Mouse (Mus musculus): ENCODE measurements at regions not wholly inside any gene's neighbourhood (a gene's known extent, or its start where the extent isn't known, plus 50 kb on each side); places are given as distances from the start of the nearest gene placed in this dataset.

DNA sequence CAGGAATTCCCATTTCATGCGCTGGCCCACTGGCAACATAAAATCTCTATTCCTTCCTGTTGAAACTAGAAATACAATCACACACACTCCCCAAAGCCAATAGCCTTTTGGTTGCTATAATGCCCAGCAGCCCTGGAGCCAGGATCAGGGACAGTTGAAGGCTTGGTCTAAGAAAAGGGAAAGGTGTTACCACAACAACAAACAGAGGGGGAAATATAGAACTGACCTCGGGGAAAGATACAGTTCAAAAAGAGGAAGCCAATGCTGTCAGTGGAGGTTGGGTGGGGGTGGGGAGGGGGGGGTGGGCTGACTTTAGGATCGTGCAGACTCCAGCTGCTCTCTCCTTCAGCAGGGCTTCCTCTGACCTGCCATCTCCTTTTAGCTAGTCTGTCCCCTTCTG is 391.1 kb upstream of the Hnrnpa3 start:
- no peak overlapping the region for H3K9ac ChIP-seq

DNA sequence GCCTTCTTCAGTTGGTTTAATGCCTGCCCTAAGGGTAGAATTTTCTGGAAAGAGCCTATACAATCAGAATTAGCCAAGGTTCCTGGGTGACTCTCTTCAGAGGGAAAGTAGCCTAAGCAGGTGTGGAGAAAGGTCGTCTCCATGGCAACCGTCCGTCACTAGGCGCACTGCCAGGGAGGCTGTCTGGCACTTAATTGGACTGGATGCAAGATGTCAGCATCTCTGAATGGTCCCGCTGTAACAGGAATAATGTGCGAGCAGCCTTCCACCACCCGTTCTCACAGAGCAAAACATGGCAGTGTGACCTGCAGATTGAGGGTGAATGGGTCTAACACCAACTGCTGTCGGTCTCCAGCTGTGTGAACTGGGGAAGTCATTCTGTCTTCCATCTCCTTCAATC is 389.6 kb upstream of the Hnrnpa3 start:
- H3K4me2 ChIP-seq (replicated peaks): no peak overlapping the region
- H3K27me3 ChIP-seq: no peaks in the 10 kb centered on the region
- peaks cover 17% of the 10 kb centered on the region; the same call in 1 of the 2 replicates for H3K4me1 ChIP-seq
- H3K9ac ChIP-seq: no peak overlapping the region
- H3K4me3 ChIP-seq: no peak overlapping the region
- H3K27ac ChIP-seq: peak overlapping the region; percentile 37
- WGBS: 41% methylated on average over 8 of the region's 8 CpGs
- no peaks in the 10 kb centered on the region for H3K9me3 ChIP-seq (replicated peaks)
- ATAC-seq (ENCODE audit: low FRiP score): peak; percentile 73
- H3K36me3 ChIP-seq: no peaks in the 10 kb centered on the region

More for the DNA sequence above, 391.1 kb upstream of the Hnrnpa3 start:
- Histone ChIP-seq H3K9me3 (replicated peaks) (no peaks in the 10 kb centered on the region), H3K36me3 (no peaks in the 10 kb centered on the region), H3K27ac (no peak overlapping the region), H3K4me3 (no peak overlapping the region), H3K4me2 (replicated peaks) (no peak overlapping the region), H3K4me1 (peaks cover 17% of the 10 kb centered on the region; the same call in 1 of the 2 replicates), H3K27me3 (no peaks in the 10 kb centered on the region)
- no peak for ATAC-seq (ENCODE audit: low FRiP score)
- WGBS: 73% methylated on average over 3 of the region's 3 CpGs

DNA sequence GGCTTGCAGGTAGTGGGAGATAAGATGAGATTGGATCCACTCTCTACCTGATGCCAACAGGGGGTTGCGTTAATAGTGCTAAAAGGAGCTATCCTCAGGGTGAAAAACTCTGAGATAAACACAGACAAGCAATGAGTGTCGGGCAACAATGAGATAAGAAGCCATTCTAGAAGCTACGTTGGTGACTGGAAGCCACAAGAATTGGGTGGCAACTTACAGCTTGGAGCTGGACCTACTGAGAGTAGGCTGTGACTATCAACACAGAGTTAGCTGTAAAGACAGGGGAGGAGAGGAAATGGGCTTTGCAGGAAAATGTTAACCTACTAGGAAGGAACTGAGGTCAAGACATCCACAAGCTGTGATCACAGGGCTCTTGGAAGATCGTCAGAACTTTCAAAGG is 388.9 kb upstream of the Hnrnpa3 start:
- Histone ChIP-seq H3K27me3 (no peaks in the 10 kb centered on the region), H3K9ac (no peak overlapping the region), H3K9me3 (replicated peaks) (no peaks in the 10 kb centered on the region), H3K4me1 (peaks cover 15% of the 10 kb centered on the region; the same call in 1 of the 2 replicates), H3K36me3 (no peaks in the 10 kb centered on the region), H3K27ac (peak overlapping the region; percentile 37; the same call in 1 of the 2 replicates), H3K4me3 (no peak overlapping the region), H3K4me2 (replicated peaks) (no peak overlapping the region)
- no peak for ATAC-seq (ENCODE audit: low FRiP score)
- 73% methylated on average over 4 of the region's 4 CpGs for WGBS

DNA sequence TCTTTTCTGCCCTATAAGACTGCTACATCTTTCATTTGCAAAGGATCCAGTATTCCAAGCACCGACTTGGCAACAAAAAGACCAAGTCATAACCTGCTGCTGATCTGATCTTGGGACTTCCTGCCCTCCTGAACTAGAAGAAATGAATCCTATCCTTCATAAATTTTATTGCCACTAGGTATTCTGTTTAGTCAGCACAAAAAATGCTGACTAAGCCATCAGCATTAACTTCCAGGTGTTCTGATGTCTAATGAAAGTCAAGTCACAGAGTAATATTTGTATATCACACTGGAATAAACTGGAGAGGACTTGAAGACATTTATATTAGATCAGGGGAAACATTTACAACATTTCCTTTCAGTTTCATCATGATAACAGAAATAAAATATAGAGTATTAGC is 371.2 kb upstream of the Hnrnpa3 start:
- H3K4me2 ChIP-seq (replicated peaks): no peak overlapping the region
- no peak for ATAC-seq (ENCODE audit: low FRiP score)
- no peaks in the 10 kb centered on the region for H3K4me1 ChIP-seq
- no peak overlapping the region for H3K27ac ChIP-seq
- H3K36me3 ChIP-seq: no peaks in the 10 kb centered on the region
- WGBS: 88% methylated on average over 1 of the region's 1 CpGs
- H3K9ac ChIP-seq: no peak overlapping the region
- H3K27me3 ChIP-seq: no peaks in the 10 kb centered on the region
- H3K4me3 ChIP-seq: no peak overlapping the region
- no peaks in the 10 kb centered on the region for H3K9me3 ChIP-seq (replicated peaks)

DNA sequence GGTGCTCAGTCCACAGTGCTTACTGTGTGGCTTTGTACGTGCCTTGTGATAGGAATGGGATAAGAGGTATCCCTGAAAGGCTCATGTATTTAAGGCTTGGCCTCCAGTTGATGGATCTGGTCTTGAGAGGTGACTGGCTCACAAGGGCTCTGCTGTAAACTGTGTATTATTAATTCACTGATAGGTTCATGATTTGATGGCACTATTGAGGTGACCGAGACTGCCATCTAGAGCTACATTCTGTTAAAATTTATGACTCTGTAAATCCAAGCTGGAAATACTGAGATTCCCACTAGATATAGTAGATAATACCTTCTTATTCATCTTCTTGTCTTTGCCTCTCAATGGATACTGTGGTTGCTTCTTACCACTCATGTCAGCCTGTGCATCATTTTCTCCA is 367.4 kb upstream of the Hnrnpa3 start:
- no peak for ATAC-seq (ENCODE audit: low FRiP score)
- no peaks in the 10 kb centered on the region for H3K27me3 ChIP-seq
- 90% methylated on average over 2 of the region's 2 CpGs for WGBS
- no peak overlapping the region for H3K4me3 ChIP-seq
- H3K4me1 ChIP-seq: no peaks in the 10 kb centered on the region
- no peaks in the 10 kb centered on the region for H3K36me3 ChIP-seq
- no peak overlapping the region for H3K4me2 ChIP-seq (replicated peaks)
- H3K27ac ChIP-seq: no peak overlapping the region
- H3K9me3 ChIP-seq (replicated peaks): no peaks in the 10 kb centered on the region
- H3K9ac ChIP-seq: no peak overlapping the region

DNA sequence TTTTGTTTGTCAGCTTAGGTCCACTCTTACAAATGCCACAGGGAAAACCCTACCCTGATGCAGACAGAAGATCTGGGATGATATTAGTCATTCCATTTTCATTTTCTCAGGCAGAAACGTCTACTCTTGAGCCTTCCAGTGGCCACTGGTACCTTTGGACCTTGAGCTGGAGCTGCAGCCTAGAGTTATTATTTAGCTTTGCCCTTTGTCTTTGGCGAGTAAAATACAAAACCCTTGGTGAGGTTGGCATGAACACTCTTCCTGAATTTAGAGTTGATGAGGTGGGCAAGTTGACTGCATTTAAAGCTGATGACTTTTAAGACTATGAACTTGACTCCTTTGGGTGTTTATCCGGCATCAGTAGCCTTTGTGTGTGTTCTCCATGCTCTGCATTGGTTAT is 352.2 kb upstream of the Hnrnpa3 start:
- Histone ChIP-seq H3K9me3 (replicated peaks) (no peaks in the 10 kb centered on the region), H3K27ac (no peak overlapping the region), H3K36me3 (no peaks in the 10 kb centered on the region), H3K4me1 (no peaks in the 10 kb centered on the region), H3K4me3 (no peak overlapping the region), H3K4me2 (replicated peaks) (no peak overlapping the region), H3K27me3 (no peaks in the 10 kb centered on the region), H3K9ac (no peak overlapping the region)
- no peak for ATAC-seq (ENCODE audit: low FRiP score)
- WGBS: 81% methylated on average over 3 of the region's 3 CpGs

DNA sequence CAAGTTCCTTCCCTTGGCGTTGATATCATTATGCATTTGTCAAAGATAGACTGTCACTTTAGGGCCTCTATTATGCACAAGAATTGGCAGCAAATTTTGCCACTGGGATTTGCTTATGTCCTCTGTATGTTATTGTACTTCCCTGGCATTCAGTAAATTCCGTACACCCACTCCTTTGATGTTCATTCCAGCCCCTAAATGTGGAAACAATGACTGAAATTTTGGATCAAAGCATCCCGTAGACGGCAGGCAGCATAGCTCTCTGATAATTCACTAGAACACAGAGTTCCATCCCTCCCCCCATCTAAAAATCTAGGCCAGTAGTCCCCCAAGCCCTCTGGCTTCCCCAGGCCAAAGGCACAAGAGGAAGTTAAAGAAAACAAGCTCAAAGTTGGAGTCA is 347.9 kb upstream of the Hnrnpa3 start:
- Histone ChIP-seq H3K27me3 (no peaks in the 10 kb centered on the region), H3K4me1 (no peaks in the 10 kb centered on the region), H3K9me3 (replicated peaks) (no peaks in the 10 kb centered on the region), H3K4me2 (replicated peaks) (no peak overlapping the region), H3K4me3 (no peak overlapping the region), H3K9ac (no peak overlapping the region), H3K36me3 (no peaks in the 10 kb centered on the region), H3K27ac (no peak overlapping the region)
- ATAC-seq (ENCODE audit: low FRiP score): no peak
- 46% methylated on average over 4 of the region's 4 CpGs for whole genome bisulfite sequencing

DNA sequence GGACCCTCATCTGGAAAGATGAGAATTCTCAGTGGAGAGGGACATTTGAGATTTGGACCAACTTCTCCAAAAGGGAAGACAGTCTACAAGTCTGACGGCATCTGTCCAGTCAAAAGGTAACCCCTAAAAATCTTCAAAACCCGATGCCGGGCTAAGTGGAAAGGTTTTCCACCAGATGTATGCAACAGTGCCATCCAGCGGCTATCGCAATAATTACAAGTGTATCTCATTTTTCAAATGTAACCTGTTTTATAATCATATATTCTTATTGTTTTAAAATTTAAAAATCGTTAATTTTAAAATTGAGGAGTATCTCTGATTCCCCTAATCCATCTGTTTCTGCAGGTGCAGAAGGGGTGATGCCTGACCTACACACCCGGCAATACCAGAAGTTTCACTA is 346.8 kb upstream of the Hnrnpa3 start:
- Histone ChIP-seq H3K36me3 (no peaks in the 10 kb centered on the region), H3K4me3 (no peak overlapping the region), H3K27ac (no peak overlapping the region), H3K27me3 (no peaks in the 10 kb centered on the region), H3K4me2 (replicated peaks) (no peak overlapping the region), H3K9me3 (replicated peaks) (no peaks in the 10 kb centered on the region), H3K9ac (no peak overlapping the region), H3K4me1 (no peaks in the 10 kb centered on the region)
- WGBS: 19% methylated on average over 7 of the region's 7 CpGs
- no peak for ATAC-seq (ENCODE audit: low FRiP score)

DNA sequence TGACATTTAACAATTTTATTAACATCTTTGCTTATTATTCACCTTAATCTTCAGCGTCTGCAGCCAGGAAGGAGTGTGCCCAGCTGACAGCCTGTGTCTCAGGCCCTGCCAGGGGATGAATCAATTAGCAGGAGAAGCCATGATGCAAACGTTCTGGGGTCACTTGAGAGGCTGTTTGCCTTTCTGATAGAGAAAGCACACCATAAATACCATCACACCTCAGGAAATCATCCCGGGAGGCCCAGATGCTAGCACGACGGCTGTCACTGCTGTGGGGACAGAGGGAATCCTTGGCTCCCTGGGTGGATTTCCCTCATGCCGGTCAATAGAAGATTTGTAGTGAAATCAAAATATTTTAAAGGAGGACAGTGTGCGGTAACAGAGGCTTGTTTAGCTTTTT is 343.7 kb upstream of the Hnrnpa3 start:
- WGBS: 41% methylated on average over 7 of the region's 7 CpGs
- no peak overlapping the region for H3K27ac ChIP-seq

DNA sequence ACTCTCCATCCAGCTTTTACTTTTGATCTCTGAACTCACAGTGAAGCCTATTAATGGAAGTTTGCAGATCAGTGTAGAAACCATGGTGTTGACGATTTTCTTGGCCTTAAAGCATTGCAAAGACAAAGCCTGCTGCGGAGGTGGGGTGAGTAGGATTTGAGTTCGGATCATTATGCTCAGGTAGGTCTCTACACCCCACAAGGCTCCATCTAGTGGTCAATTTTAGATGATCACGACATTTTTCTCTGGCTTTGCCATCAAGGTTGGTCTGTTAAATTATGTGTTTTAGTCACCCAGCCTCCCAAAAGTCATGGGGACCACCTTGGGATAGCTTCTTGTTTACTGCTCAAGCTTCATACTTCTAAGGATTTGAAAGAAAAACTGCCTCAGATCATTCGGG is 340.9 kb upstream of the Hnrnpa3 start:
- no peak overlapping the region for H3K27ac ChIP-seq
- no peaks in the 10 kb centered on the region for H3K9me3 ChIP-seq (replicated peaks)
- ATAC-seq (ENCODE audit: low FRiP score): no peak
- 57% methylated on average over 5 of the region's 5 CpGs for WGBS
- H3K4me3 ChIP-seq: no peak overlapping the region
- H3K4me1 ChIP-seq: no peaks in the 10 kb centered on the region
- H3K27me3 ChIP-seq: no peaks in the 10 kb centered on the region
- H3K4me2 ChIP-seq (replicated peaks): no peak overlapping the region
- H3K9ac ChIP-seq: no peak overlapping the region
- H3K36me3 ChIP-seq: no peaks in the 10 kb centered on the region

More for the DNA sequence above, 343.7 kb upstream of the Hnrnpa3 start:
- Histone ChIP-seq H3K4me1 (no peaks in the 10 kb centered on the region), H3K4me3 (no peak overlapping the region), H3K27me3 (no peaks in the 10 kb centered on the region), H3K9ac (no peak overlapping the region), H3K4me2 (replicated peaks) (no peak overlapping the region), H3K9me3 (replicated peaks) (no peaks in the 10 kb centered on the region), H3K36me3 (no peaks in the 10 kb centered on the region)
- ATAC-seq (ENCODE audit: low FRiP score): no peak

DNA sequence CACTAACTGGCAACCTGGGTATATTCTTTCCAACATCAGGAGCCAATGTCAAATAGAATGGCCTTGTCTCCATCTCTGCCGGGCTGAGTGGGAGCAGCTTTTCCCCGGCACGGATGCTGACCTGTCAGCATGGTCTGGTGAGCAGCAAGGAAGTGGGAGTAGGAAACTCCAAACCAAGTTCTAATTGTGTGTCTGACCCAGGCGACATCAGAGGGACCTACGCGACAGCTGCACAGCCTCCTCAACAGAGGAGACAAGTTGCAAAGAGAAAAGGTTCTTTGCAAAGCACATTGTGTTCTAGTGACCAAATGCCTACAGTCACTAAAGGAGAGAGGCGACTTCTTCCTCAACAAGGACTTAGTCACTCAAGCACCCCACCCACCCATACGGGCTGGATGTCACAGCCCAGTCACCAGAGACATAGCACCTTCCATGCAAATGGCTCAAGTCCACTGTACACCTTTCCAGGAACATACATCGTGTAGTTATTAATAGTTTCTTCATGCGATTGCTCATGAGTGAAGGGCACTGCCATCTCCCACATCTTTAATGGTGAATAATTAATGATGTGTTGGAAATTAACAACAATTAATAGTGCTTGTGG is 334.8 kb upstream of the Hnrnpa3 start:
- Histone ChIP-seq H3K27ac (no peak overlapping the region), H3K9me3 (replicated peaks) (no peaks in the 10 kb centered on the region), H3K4me2 (replicated peaks) (no peak overlapping the region), H3K4me1 (no peaks in the 10 kb centered on the region), H3K9ac (no peak overlapping the region), H3K4me3 (no peak overlapping the region), H3K27me3 (no peaks in the 10 kb centered on the region), H3K36me3 (no peaks in the 10 kb centered on the region)
- no peak for ATAC-seq (ENCODE audit: low FRiP score)
- 81% methylated on average over 10 of the region's 10 CpGs for WGBS

DNA sequence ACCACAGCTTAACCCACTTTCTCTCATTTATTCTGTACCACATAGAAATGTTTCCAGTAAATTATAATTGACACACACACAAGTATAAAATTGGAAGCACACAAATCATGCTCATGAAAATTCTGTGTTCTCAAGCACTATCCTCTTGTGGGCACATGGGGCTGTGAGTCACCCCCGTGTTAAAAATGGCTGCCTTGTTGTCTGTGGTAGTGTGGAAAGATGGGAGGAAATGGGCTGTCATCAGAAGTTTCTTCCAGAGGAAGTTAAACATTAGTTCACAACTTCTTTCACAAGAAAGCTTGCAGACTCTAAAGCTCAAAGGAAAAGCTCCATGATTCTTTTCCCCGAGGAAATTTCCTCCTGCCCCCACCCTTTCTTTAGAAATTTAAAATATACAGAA is 329.5 kb upstream of the Hnrnpa3 start:
- Histone ChIP-seq H3K4me2 (replicated peaks) (no peak overlapping the region), H3K36me3 (no peaks in the 10 kb centered on the region), H3K4me3 (no peak overlapping the region), H3K27me3 (no peaks in the 10 kb centered on the region), H3K9me3 (replicated peaks) (no peaks in the 10 kb centered on the region), H3K4me1 (no peaks in the 10 kb centered on the region), H3K9ac (no peak overlapping the region), H3K27ac (no peak overlapping the region)
- WGBS: 85% methylated on average over 2 of the region's 2 CpGs
- ATAC-seq (ENCODE audit: low FRiP score): no peak

DNA sequence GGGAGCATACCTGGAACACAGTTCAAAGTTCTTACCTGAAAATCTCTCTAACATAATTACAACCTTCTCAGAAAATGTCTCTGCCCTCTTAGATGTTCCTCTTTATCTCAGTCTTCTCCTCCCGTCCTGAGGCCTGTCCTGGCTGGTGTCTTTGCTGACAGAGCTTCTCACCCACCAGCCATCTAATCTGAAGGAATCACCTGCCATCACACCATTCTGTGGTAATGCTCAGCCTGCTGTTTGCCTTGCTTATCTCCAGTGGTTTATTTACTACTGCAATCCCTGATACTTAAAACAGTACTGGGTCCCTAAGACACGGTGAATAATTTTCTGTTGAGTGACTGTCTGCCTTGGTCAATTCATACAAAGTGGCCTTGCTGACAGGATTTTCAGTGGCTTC is 317.8 kb upstream of the Hnrnpa3 start:
- H3K27me3 ChIP-seq: no peaks in the 10 kb centered on the region
- H3K4me2 ChIP-seq (replicated peaks): no peak overlapping the region
- H3K36me3 ChIP-seq: no peaks in the 10 kb centered on the region
- no peaks in the 10 kb centered on the region for H3K9me3 ChIP-seq (replicated peaks)
- no peak overlapping the region for H3K4me3 ChIP-seq
- no peak for ATAC-seq (ENCODE audit: low FRiP score)
- H3K27ac ChIP-seq: no peak overlapping the region
- WGBS: 78% methylated on average over 2 of the region's 2 CpGs
- H3K9ac ChIP-seq: no peak overlapping the region
- no peaks in the 10 kb centered on the region for H3K4me1 ChIP-seq

Data from hindbrain, embryonic 12.5 days (tissue).